Mouse (Mus musculus): ENCODE data around the gene Sccpdh.

- TF ChIP-seq CTCF (IDR thresholded peaks at IDR 0.05; ENCODE audit: low read depth), result no peak
- TF ChIP-seq EP300 (IDR thresholded peaks at IDR 0.05; ENCODE audit: low read depth), result no peak
These were observed at the start of gene Sccpdh for GRCm38 (mm10) chr1:179668013-179668805.

All from heart, postnatal 0 days (tissue).